9 mouse cellular contexts compared by ENCODE assay signal in the genomic region with DNA sequence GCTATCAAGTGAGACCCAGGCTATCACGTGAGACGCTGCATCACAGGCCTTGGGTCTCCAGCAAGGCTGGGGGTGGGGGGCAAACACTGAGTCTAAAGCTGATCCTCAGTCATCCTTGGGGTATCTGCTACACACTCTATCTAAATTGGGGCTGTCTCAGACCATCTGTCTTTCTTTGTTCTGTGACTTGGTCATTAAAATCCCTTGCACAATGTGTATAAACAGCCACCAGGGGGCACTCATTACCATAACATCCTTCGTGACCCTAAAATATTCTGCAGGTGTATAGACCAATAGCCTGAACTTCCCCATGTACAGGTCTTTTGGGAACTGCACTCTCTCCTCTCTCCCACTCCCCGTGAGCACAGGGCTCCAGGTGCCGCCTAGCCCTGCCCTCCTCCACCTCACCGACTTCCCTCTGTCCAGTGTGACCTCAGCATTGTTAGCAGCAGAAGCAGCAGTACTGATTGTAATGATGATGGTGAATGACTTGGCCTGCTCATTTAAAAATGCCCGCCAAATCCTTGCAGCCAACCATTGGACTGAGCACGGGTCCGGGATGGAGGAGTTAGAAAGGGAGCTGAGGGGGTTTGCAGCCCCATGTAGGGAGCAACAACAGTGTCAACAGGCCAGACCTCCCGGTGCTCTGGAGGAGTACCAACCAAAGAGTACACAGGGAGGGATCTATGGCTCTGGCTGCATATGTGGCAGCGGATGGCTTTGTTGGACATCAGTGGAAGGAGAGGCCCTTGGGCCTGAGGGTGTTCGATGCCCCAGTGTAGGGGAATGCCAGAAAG. TPM values are rescaled to one million over a fixed set of nuclear protein-coding genes. Genes with fewer than 3 reads are reported as not detected.
DNase-seq lines count a peak whose midpoint lies in the region; ATAC-seq lines count a peak whose summit lies in the region.
"Had no signal": no experiment of that assay in that cellular context is flagged by ENCODE, and none has a peak within 500 bp of the region (broad histone marks: within the 10 kb centered on the region; RNA-seq: fewer than 3 reads in every experiment).

No protein-coding gene starts in this region.

- no peak overlapping the region for H3K4me2 ChIP-seq in embryonic facial prominence, embryonic 11.5 days (ENCODE audit: low read depth, low read length)
- no peak overlapping the region for H3K4me2 ChIP-seq in liver, embryonic 11.5 days

- peak; percentile 83 for ATAC-seq in embryonic facial prominence, embryonic 11.5 days (replicated peaks; ENCODE audit: insufficient number of reproducible peaks, low FRiP score, low TSS enrichment, low read depth)
- peak; percentile 46 for ATAC-seq in liver, embryonic 11.5 days (replicated peaks; ENCODE audit: low FRiP score)
- ATAC-seq in monocyte, adult 5-6 weeks (replicated peaks; ENCODE audit: insufficient number of reproducible peaks, low FRiP score, low TSS enrichment, poor library complexity, severe bottlenecking), result peak; percentile 32; the same call in 1 of the 2 replicates

- H3K9me3 ChIP-seq in embryonic facial prominence, embryonic 11.5 days (replicated peaks; ENCODE audit: control insufficient read depth, low read length), result no peaks in the 10 kb centered on the region
- no peaks in the 10 kb centered on the region for H3K9me3 ChIP-seq in heart, embryonic 10.5 days
- H3K9me3 ChIP-seq in liver, embryonic 11.5 days (ENCODE audit: control insufficient read depth, low read length), result no peaks in the 10 kb centered on the region

- H3K9ac ChIP-seq in embryonic facial prominence, embryonic 11.5 days (replicated peaks; ENCODE audit: low read length), result peak overlapping the region; percentile 18; the same call in 1 of the 2 replicates
- H3K9ac ChIP-seq in liver, embryonic 11.5 days (ENCODE audit: low read depth, low read length), result no peak overlapping the region

- no peaks in the 10 kb centered on the region for H3K36me3 ChIP-seq in embryonic facial prominence, embryonic 11.5 days (replicated peaks; ENCODE audit: control insufficient read depth, insufficient read depth, low read depth, low read length)
- no peaks in the 10 kb centered on the region for H3K36me3 ChIP-seq in heart, embryonic 10.5 days
- H3K36me3 ChIP-seq in liver, embryonic 11.5 days (ENCODE audit: control insufficient read depth, insufficient read depth, low read length), result no peaks in the 10 kb centered on the region

- 44% methylated on average over 12 of the region's 12 CpGs for WGBS in embryonic facial prominence, embryonic 11.5 days
- WGBS in heart, embryonic 10.5 days, result 44% methylated on average over 12 of the region's 12 CpGs
- 51% methylated on average over 12 of the region's 12 CpGs for WGBS in liver, embryonic 11.5 days

- no peak overlapping the region for H3K4me3 ChIP-seq in embryonic facial prominence, embryonic 11.5 days (ENCODE audit: low read depth, low read length)
- H3K4me3 ChIP-seq in heart, embryonic 10.5 days, result no peak overlapping the region
- no peak overlapping the region for H3K4me3 ChIP-seq in liver, embryonic 11.5 days (ENCODE audit: low read depth, low read length)
- H3K4me3 ChIP-seq: myocyte had no signal

- no peaks in the 10 kb centered on the region for H3K4me1 ChIP-seq in embryonic facial prominence, embryonic 11.5 days (ENCODE audit: control insufficient read depth, insufficient read depth, low read length)
- peaks cover 3% of the 10 kb centered on the region; the same call in 1 of the 2 replicates for H3K4me1 ChIP-seq in heart, embryonic 10.5 days
- H3K4me1 ChIP-seq in liver, embryonic 11.5 days (replicated peaks; ENCODE audit: control insufficient read depth, insufficient read depth, low read length), result no peaks in the 10 kb centered on the region; the same call in 1 of the 2 replicates

- H3K27ac ChIP-seq in embryonic facial prominence, embryonic 11.5 days (replicated peaks; ENCODE audit: low read depth, low read length), result no peak overlapping the region
- H3K27ac ChIP-seq in heart, embryonic 10.5 days, result peak overlapping the region; percentile 36; the same call in 1 of the 2 replicates
- no peak overlapping the region for H3K27ac ChIP-seq in liver, embryonic 11.5 days (ENCODE audit: low read depth, low read length)

- no peaks in the 10 kb centered on the region for H3K27me3 ChIP-seq in embryonic facial prominence, embryonic 11.5 days (ENCODE audit: control insufficient read depth, insufficient read depth, low read length)
- no peaks in the 10 kb centered on the region for H3K27me3 ChIP-seq in heart, embryonic 10.5 days (ENCODE audit: insufficient read depth, poor library complexity, severe bottlenecking)
- H3K27me3 ChIP-seq in liver, embryonic 11.5 days (replicated peaks; ENCODE audit: control insufficient read depth, insufficient read depth, low read length), result no peaks in the 10 kb centered on the region

- DNase-seq in B cell, adult 2 months, result peak; percentile 91 to 92
- peak; percentile 60 for DNase-seq in adipocyte (ENCODE audit: low spot score)
- peak; percentile 85 for DNase-seq in embryonic facial prominence, embryonic 11.5 days (ENCODE audit: low spot score)
- no peak for DNase-seq in heart, embryonic 10.5 days (ENCODE audit: low spot score)
- peak; percentile 82 for DNase-seq in kidney, adult 9 months
- no peak for DNase-seq in liver, embryonic 11.5 days (ENCODE audit: low spot score)
- DNase-seq in thymus, adult 18-20 months, result peak; percentile 32 to 68

RNA-seq across cellular contexts. Expression of gene Klrb1b, which starts 28.1 kb away (rescaled TPM):
- polyA plus RNA-seq in embryonic facial prominence, embryonic 11.5 days (2014; fragmentation: Nextera tagmentation; extraction: Ambion mirVana), result not detected in 2 replicates
- not detected in 2 replicates for polyA plus RNA-seq in heart, embryonic 10.5 days (2016; fragmentation: Nextera tagmentation; extraction: Ambion mirVana)
- not detected in 2 replicates for polyA plus RNA-seq in liver, embryonic 11.5 days (2014; fragmentation: Nextera tagmentation; extraction: Ambion mirVana)
- total RNA-seq in monocyte, adult 5-6 weeks (2017), result 99.8 to 219 TPM (median 100 TPM) in 3 replicates
- polyA plus RNA-seq: myocyte had no signal

RNA-seq across cellular contexts. Expression of gene Gm44511, which starts 28.1 kb away (rescaled TPM):
- not detected in 2 replicates for polyA plus RNA-seq in embryonic facial prominence, embryonic 11.5 days (2014; fragmentation: Nextera tagmentation; extraction: Ambion mirVana)
- polyA plus RNA-seq in heart, embryonic 10.5 days (2016; fragmentation: Nextera tagmentation; extraction: Ambion mirVana), result not detected in 2 replicates
- polyA plus RNA-seq in liver, embryonic 11.5 days (2014; fragmentation: Nextera tagmentation; extraction: Ambion mirVana), result not detected in 2 replicates
- 0.57 TPM in 1 of 3 replicates, not detected in the others for total RNA-seq in monocyte, adult 5-6 weeks (2017)
- polyA plus RNA-seq: myocyte had no signal

RNA-seq across cellular contexts. Expression of gene Clec2i, which starts 33.2 kb away (rescaled TPM):
- not detected in 2 replicates for polyA plus RNA-seq in embryonic facial prominence, embryonic 11.5 days (2014; fragmentation: Nextera tagmentation; extraction: Ambion mirVana)
- not detected in 2 replicates for polyA plus RNA-seq in heart, embryonic 10.5 days (2016; fragmentation: Nextera tagmentation; extraction: Ambion mirVana)
- polyA plus RNA-seq in liver, embryonic 11.5 days (2014; fragmentation: Nextera tagmentation; extraction: Ambion mirVana), result not detected in 2 replicates
- total RNA-seq in monocyte, adult 5-6 weeks (2017), result 129 to 160 TPM (median 147 TPM) in 3 replicates
- polyA plus RNA-seq: myocyte had no signal

RNA-seq across cellular contexts. Expression of gene BC035044, which starts 36.7 kb away (rescaled TPM):
- 1.0 and 1.2 TPM in 2 replicates for polyA plus RNA-seq in embryonic facial prominence, embryonic 11.5 days (2014; fragmentation: Nextera tagmentation; extraction: Ambion mirVana)
- polyA plus RNA-seq in heart, embryonic 10.5 days (2016; fragmentation: Nextera tagmentation; extraction: Ambion mirVana), result 0.49 and 0.70 TPM in 2 replicates
- 4.7 and 5.3 TPM in 2 replicates for polyA plus RNA-seq in liver, embryonic 11.5 days (2014; fragmentation: Nextera tagmentation; extraction: Ambion mirVana)
- total RNA-seq in monocyte, adult 5-6 weeks (2017), result 29.0 to 64.0 TPM (median 51.6 TPM) in 3 replicates
- polyA plus RNA-seq: myocyte had no signal

Comparison
In these comparisons a context has a peak if more than half of its experiments do, and no peak if none do; other contexts are left out.
1. DNase-seq: peak in B cell, adult 2 months (2 of 2), adipocyte (single experiment), embryonic facial prominence, embryonic 11.5 days (single experiment), kidney, adult 9 months (single experiment) and thymus, adult 18-20 months (2 of 2); none in heart, embryonic 10.5 days (single experiment) and liver, embryonic 11.5 days (single experiment).
2. ATAC-seq: peak in every context shown above with its lines; median percentile 83 in embryonic facial prominence, embryonic 11.5 days; 46 in liver, embryonic 11.5 days; 32 in monocyte, adult 5-6 weeks.